Mouse (Mus musculus) central nervous system, embryonic 18 days (tissue): ENCODE measurements around the gene Fpr-rs6. TPM values are rescaled to one million over a fixed set of nuclear protein-coding genes. Genes with fewer than 3 reads are reported as not detected.

Experiments
- polyA plus RNA-seq: library from polyadenylated mRNA; depleted of rRNA; stranded (reverse); fragments of >200 nt; gene quantifications from 2 replicates; pipeline ENCODE4 v1.2.3, GENCODE M21; 2012; rRNA removed

The Fpr-rs6 gene
- not detected in 2 replicates for polyA plus RNA-seq

DNA sequence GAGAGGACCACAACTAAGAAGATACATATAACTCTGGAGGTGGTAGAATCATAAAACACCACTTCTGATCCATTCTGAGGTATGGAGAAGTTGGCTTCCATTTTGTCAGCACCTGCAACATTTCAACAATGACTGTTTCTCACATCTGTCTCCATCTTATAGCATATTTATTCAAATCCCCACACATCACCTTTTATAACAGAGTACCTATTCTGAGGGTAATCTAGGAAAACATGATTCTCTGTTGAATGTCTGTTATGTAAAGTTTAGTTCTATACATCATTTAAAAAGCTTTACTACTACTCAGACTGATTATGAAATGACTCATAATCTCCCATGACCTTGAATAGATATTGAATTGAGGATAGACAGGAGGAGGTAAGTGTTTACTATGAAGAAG is at the start of gene Fpr-rs6:
TSS of gene Fpr-rs6 (minus strand) at position 101 of the 400 bp plus-strand sequence.

Other genes with a start within 250 kb of the Fpr-rs6 start
- gene Vmn2r104, start 134.8 kb downstream of the Fpr-rs6 start, polyA plus RNA-seq, result not detected in 2 replicates
- not detected in 2 replicates for gene Fpr-rs7, start 68.9 kb downstream of the Fpr-rs6 start, polyA plus RNA-seq
- gene Vmn2r105, start 52.0 kb upstream of the Fpr-rs6 start, polyA plus RNA-seq, result not detected in 2 replicates
- not detected in 2 replicates for gene Vmn2r106, start 102.5 kb upstream of the Fpr-rs6 start, polyA plus RNA-seq
- gene Vmn2r107, start 162.1 kb upstream of the Fpr-rs6 start, polyA plus RNA-seq, result not detected in 2 replicates
- gene Vmn1r224, start 231.0 kb upstream of the Fpr-rs6 start, polyA plus RNA-seq, result not detected in 2 replicates